Mouse (Mus musculus) heart, adult 8-10 months (tissue): ENCODE measurements around the gene Rpl23a. TPM values are rescaled to one million over a fixed set of nuclear protein-coding genes. Genes with fewer than 3 reads are reported as not detected.

Experiments
- DNase-seq: peaks from one replicate; pipeline ENCODE4 v3.0.0; 2022; ENCODE audit warnings: low spot score
- total RNA-seq, 4 experiments: library from RNA; stranded (reverse); gene quantifications; 2 replicates each; pipeline ENCODE4 v1.2.4; 2022

Gene Rpl23a
- total RNA-seq, 4 experiments from 2014 or later, result 760 to 870 (median 833) TPM

DNA sequence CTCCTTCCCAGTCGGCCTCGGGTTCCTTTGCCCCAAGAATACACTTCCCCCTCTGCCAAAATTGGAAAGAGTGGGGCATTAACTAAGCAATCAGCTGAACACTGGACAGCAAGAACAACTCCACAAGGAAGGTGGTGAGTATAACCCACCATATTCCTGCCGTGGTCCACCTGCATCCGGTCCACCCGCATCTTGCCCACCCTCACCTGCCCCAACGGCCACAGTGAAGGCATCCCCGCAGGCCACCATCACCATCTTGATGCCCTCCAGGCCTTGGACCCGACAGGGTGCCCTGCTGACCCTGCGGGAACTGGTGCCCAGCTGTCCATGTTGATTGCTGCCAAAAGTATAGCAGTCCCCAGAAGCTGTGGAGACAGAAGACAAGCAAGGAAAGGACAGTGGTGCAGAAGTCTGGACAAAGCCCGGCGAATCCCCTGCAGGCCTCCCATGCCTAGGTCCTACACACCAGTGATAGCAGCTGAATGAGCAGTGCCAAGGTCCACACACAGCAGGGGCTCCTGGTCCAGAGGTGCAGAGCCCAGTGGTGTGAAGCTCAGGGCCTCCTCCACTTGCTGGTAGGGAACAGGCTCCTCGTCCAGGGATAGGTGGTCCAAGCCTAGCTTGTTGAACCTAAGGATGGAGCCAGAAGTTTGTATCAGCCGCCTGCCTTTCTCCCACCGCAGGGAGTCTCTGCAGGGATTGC, 16.0 kb downstream of the Rpl23a start:
- no peak for DNase-seq

DNA sequence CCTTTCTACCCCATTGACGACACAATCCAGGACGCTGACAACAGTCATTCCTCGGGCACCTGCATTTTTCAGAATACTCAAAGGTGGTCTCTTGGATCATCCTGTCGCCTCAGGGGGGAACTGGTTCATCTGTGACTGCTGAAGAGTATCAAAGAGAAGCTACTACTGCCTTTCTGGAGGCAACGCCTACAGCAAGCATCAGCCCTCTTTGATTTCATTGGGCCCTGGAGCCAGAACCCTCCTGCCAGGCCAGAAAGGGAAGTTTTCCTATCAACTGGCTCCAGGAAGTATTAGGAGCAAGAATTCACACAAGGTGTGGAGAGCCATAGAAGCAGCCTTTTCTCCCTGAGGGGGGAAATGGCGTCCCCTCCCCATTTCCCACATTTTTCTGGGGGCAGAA, 16.7 kb downstream of the Rpl23a start:
- DNase-seq, result no peak

DNA sequence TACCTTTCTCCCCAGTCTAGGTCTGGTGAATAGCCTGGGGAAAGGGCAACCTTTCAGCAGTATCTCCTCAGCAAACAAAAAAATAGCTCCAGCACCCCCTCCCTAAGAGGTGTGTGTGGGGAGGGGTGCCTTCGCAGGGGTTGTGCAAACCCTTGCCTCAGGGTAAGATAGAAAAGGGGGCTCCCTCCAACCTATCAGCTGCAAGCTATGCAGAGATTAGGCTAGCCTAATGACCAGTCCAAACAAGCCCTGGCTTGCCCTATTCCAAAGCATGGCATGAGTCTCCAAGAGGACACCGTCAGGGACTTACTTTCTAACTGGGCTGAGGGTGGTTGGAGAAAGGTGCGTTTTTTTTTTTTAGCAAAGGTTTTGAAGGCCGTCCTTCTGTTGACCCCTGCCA, 17.2 kb downstream of the Rpl23a start:
- no peak for DNase-seq

DNA sequence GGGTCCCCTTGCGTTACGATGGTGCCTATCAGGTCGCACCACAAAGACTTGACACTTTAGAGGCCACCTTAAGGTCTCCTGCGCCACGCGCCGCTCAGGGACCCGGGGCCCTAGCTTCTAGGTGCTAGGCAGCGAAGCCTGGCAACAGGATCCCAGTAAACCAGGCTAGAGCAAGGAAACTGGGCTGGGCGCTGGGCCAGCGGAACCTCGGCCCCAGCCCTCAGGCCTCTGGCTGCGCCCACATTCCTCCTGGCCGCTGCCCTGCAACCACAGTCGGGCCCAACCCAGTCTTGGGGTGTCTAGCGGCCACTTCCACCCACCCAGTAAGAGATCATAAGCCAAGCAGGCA, 17.6 kb downstream of the Rpl23a start:
- DNase-seq, result no peak

DNA sequence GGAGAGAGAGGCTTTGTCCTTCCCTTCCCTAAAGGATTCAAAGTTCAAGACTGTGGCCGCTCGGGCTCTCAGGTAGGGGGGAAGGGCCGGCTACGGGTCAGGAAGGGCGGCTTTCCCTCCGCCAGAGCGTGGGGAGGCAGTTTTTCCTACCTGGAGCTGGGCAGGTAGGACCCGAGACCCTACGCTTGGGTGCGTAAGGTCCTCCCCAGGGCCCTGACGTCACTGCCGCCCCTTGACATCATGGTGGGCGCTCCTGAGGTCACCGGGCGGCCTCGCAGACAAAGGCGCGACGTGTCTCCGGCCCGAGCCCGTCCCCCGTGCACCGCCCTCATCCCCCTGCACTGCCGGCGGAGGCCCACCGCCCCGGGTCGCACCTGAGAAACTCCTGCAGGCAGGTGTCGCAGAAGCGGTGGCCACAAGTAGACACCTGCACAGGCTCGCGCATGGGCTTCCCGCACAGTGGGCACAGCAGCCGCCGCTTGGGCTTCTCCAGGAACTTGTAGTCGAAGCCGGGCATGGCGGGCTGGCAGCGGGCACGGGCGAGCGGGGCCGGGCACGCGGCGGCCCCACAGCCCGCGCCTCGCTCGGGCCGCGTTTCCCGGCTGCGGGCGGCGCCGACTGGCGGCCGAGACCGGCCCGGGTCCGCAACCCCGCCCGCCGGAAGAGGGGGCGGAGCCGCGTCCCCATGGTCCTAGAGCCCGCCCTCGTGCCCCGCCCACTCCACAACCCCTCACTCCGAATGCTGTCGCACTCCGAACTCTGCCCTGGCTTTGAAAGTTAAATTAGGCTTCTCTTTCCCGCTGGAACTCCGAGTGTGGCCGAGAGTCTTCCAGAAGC, 18.2 kb downstream of the Rpl23a start, which contains the start of gene Traf4:
Gene Traf4 (minus strand): TSS at position 666 of the 837 bp plus-strand sequence.
- peak; percentile 78 for DNase-seq

DNA sequence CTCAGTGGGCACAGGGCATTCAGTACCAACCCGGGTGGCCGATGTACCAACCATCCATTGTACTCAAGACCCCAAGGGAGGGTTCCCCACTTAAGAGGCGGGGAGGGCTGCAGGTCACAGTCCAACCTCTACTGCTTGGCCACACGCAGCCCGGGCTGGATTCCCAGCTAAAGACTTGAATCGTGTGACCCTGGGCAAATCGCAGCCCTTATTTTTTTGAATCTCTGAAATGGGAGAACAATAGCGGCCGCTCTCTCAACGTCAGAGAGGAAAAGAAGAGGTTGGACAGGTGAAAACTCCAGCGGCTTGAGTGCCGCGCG, 18.8 kb downstream of the Rpl23a start:
- DNase-seq, result no peak

DNA sequence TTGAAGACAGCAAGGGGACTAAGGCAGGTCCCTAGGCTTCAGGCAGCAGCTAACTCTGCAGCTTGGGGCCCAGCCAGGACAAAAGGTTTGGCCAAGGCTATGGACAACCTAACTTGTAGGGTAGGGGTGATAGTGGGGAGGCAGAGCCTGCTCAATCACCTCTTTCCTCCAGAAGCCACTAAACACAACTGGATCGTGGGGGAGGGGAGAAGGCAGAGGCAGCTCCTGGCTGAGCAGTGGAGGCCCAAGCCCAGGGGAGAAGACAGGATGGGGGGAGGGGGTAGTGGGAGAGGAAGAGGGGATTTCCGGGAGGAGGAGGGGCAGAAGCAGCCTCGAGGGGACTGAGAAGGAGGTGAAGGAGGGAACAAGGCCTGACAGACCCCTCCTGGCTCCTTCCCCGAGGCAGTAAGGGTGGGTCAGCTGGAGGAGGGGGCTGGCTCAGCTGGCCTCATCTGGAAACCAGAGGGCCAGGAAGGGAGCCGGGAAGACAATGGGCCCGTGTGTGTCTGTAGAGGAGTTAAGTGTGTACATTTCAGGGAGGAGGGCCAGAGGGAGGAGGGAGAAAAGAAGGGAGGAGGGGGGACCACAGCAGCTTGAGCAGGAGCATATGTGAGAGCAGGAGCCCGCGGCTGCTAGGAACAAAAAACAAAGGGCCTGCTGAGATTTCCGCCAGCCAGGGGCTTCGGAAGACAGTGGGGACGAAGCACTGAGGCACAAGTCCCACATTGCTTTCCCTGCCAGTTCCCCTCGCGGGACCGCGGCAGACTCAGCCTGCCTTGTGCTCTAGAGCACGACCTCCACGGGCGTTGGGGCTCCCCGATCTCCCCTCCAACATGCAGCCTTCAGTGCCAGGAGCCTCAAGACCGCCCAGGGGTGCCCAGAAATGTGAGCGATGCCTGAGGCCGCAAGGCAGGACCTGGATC, 19.4 kb downstream of the Rpl23a start:
- DNase-seq, result peak; percentile 46

DNA sequence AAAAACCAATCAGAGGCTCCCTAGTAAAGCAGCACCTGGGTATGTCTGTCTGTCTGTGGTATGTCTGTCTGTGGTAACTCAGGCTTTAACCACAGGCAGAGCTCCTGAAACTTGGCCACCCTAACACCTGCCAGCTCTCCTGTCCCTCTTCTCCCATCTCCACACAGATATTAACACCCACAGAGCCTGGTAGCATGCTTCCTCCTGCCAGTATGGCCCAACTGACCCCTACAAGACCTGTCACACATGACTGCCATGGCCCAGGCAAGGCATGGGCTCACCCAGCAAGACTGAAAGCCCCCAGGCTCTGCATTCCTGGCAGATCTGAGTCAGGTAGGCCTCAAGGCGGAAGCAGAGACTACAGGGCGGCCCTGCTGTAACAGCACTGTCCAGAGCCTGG, 20.3 kb downstream of the Rpl23a start:
- DNase-seq, result no peak

DNA sequence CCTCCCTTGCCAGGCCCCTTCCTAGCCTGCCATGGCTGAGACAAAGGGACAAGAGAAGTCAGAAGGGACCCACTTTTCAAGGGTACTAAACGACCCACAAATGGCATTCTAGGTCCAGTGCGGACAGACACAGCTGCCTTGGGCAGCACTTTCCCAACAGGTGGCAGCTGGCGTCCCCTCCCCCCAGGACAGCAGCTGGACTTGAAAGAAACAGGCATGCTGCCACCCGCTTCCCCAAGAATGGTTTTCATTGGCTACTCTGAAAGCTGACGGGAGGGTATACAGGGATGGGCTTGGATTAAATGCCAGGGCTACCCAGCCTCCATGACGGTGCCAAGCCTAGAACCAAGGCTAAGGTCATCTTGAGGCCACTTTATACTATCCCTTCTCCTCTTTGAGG, 20.9 kb downstream of the Rpl23a start:
- no peak for DNase-seq

DNA sequence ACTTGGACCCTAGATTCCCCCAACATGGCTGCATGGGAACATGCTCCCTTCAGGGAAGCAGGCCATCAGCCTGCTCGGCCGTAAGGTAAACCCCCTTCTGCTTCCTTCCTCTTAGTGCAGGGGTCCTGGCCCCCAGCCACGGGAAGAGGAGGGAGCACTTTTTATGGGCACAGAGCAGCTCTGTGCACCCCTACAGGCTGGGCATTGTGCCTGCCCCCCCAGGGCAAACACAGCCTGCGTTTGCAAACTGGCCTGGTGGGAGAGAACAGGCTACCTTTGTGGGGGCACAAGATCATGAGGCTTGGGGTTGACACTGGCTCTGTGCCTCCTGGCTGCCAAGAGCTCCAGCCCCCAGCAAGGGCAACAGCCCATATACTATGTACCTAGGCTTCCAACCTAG, 21.4 kb downstream of the Rpl23a start:
- no peak for DNase-seq

DNA sequence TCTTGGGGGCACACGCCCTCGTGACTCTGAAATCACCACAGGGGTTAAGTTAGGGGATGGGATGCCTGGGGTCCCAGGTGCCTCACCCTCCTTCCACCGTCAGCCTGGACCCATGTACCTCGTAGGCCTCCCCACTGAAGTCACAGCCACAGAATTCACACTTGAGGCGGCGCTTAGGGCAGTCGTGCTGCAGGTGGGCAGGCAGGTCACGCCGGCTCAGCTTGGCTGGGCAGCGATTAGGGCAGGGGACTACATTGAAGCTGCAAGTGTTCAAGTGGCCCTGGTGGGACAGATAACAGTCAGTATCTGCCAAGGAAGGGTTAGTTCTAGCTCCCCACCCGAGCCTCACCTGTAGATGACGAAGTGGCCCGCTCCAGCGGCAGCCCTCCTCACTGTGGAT, 22.2 kb downstream of the Rpl23a start:
- no peak for DNase-seq

DNA sequence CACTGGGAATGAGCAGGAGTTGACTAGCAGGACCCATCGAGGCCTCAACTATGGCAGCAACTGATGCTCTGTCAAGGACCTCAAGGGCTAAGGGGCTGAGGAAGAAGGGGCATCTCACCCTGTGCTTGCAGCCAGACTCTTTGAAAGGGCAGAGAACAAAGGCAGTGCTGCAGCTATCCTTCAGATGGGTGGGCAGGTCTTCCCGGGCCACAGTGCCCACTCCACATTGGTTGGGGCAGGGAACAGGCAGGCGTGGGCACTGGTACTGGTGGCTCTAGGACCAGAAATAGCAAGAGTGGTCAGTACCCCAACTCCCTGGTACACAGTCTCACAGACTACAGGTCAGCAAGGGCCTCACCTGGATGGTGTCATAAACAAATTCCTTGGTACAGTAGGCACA, 22.7 kb downstream of the Rpl23a start:
- DNase-seq, result no peak

DNA sequence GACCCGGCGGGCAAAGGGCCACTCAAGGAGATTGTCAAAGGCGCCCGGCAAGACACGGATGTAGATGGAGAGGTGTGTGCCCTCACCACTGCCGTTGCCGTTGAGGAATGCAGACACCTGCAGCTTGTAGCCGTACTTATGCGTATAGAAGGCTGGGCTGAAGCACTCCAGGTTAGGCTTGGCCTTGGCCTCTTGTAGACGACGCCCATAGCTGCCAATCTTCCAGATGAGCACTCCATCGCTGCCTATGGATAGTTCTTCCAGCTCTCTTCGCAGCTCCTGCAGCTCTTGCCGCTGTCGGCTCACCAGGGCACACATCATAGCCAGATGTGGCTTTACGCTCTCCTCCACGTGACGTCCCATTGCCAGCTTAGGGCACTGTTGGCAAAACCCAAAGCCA, 23.2 kb downstream of the Rpl23a start:
- no peak for DNase-seq

DNA sequence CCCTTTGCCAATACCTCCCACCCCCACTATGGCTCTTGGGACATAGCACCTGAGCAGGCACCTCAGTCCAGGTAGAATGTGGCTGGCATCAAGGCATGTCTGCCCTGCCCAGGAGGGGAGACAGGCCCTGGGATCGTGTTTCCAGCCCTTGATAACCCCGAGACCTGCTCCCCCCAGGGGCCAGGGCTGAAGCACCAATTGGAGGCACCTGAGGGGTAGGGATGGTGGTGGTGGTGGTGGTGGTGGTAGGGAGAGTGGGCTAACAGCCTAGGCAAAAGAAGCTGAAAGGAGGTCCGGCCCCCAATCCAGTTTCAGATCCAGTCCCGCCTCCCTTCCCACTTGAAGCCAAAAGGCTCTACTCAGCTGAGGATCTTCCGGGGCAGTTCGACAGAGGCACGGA, 23.8 kb downstream of the Rpl23a start:
- DNase-seq, result no peak

DNA sequence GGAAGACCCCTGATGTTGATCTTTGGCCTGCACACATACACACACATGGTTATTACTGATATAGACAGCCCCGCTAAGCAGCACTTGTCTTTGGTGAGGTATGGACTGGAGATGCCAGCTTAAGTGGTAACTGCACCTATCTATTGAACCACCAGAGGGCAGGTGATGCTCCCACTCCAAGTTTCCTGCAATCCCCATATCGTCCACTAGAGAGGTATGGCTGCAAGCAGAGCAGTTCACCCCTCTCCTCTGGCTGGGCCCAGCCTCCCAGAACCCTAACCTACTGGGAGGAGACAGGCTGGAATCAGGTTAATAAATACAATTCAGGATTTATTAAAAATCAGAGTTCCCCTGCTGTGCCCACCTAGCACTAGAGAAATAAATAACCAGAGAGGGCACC, 24.3 kb downstream of the Rpl23a start:
- DNase-seq, result peak; percentile 82

DNA sequence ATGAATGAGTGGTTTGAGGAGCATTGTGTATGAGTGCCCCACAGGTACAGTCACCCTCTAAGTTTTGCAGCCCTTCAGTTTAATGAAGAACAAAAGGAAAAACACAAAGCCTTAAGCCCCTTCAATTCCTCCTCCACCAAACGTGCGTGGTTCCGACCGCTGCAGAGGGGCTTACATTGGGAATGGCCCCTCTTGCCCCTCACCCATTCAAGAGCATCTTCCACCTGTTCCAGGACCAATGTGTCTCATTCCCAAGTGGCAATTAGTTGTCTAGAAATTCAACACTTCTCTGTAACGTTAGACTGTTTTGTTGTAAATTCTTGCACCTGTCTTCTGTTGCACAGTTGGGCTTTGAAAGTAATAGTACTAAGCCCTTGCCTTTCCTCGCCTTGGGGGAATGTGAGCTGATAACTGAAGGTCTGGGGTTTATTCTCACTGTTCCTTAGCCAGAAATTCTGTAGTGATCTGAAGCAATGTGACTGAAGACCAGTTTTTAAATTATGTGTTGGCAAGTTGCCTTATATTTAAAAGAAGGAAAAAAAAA, 27.2 kb downstream of the Rpl23a start:
- no peak for DNase-seq

DNA sequence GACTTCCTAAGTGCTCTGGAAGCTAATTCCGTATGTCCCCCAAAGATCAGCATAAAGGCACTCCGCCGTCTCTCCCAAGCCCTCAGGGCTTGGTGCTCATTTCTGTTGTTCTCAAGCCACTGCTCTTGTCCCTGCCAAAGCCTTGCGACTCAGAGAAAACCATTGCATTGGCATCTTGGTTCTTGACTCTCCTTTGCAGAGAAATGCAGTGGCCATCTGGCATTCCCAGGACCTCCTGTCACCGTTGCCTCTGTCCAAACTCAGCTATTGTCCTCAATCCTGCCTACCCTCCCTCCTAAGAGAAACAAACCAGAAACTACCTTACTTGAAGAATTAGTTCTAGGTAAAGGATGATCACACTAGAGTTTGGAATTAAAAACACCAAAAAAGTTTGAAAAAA, 27.7 kb downstream of the Rpl23a start:
- DNase-seq, result no peak

DNA sequence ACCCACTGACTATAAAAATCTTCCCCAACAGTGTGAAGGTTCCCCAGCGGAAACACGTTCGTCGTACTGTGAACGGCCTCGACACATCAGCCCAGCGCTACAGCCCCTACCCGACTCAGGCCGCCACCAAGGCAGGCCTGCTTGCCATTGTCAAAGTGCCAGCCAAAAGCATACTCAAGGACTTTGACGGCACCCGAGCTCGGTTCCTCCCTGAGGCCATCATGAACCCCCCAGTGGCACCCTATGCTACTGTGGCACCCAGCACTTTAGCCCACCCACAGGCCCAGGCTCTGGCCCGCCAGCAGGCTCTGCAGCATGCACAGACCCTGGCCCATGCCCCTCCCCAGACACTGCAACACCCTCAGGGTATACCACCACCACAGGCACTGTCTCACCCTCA, 29.6 kb downstream of the Rpl23a start:
- DNase-seq, result no peak

DNA sequence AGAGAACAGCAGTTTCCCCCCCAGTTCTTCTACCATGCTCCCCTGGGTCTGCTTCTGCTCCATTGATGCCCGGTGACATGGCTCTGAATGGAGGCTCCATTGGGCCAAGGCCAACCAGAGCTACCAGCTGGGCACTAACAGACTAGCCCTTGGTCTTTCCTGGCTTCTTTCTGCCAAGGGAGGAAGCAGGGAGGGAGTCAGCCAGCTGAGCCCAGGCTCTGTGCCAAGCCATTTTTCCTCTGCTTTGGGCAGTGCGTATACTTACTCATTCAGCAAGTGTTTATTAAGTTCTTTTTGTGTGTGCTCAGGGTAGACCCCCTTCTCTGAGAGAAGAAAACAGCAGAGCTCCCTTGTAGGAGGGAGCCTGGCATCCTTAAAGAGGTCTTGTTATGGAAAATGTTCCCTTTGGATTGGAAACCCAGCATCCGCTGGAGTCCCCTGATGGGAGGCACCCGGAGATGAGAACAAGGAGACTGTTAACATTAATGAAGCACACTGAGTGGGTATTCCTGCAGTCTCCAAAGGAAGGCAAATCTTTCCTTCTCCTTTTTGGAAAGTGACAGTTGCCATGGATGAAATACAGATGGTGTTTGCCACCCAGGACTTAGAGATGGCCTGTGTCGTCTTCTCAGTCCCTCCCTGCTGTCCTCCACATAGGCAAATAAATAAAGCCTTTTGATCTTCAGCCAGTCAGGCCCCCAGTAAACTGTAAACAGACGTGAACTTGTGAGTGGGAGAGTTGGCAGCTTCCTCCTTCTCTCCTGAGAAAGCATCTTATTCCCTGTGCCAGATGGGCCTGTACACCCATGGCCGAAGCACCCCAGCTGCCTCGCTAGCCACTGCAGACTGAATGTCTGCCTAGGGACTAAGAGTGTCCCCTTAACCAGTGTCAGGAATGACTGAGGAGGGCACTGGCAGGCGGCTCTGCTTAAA, 30.8 kb downstream of the Rpl23a start:
- DNase-seq, result peak; percentile 67

DNA sequence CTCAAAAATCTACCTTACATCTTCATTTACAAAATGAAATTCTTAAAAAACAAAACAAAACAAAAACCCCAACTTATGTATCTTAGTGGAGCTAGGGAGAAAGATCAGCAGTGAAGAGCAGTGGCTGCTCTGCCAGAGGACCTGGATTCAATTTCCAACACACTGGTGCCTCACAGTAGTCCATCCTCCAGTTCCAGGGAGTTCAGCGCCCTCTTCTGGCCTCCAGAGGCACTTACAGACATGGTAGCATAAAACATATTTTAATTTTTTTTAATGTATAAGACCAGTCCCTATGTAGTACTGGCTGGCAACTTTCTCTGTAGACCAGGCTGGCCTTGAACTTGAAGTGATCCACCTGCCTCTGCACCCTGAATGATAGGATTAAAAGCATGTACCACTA, 32.2 kb downstream of the Rpl23a start:
- DNase-seq, result no peak
